Mouse (Mus musculus): ENCODE data around the gene Cd300lb.
"Not testable (repeated sequence)": the region's sequence is repeated elsewhere in the genome, so short reads cannot be mapped to it uniquely, and the experiment has no call there.

The Cd300lb gene

DNA sequence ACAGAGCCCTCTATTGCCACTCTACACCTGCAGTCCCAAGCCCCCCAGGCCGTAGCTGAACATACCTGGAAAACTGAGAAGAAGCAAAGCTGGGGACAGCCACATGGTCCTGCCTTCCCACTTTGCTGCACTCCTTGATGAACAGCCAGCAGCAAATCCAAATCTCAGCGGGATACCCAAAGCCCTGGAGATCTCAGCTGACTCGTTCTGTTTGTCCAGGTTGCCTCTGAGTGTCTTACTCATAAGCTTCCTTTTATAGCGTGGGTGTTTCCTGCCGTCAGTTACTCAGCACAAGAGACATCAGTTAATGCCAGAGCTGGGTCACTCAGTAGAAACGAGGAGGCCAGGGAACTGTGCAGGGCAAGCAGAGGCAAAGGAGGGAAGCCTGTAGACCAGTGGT, at the start of gene Cd300lb:
Gene Cd300lb, minus strand, starts transcription at position 243 of the 400 bp plus-strand sequence.
- DNase-seq (ENCODE audit: low read depth) = no peak

DNA sequence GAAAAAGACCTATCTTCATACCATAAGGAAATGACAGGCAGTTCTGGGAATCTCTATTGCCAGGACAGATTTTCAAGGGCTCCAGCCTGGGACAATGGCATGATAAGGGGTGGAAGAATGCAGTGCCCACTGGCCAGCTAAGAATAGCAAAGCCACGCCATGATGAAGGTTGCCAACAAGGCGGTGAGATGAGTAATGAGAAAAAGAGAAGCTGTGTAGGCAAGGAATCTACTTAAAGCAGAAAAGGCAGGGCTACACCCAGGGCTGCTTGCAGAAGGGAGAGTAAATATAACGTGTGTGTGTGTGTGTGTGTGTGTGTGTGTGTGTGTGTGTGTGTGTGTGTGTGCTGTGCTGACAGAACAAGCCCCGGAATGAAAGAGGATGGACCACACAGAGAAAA, 47.7 kb upstream of the Cd300lb start:
- DNase-seq (ENCODE audit: low read depth) = no peak

DNA sequence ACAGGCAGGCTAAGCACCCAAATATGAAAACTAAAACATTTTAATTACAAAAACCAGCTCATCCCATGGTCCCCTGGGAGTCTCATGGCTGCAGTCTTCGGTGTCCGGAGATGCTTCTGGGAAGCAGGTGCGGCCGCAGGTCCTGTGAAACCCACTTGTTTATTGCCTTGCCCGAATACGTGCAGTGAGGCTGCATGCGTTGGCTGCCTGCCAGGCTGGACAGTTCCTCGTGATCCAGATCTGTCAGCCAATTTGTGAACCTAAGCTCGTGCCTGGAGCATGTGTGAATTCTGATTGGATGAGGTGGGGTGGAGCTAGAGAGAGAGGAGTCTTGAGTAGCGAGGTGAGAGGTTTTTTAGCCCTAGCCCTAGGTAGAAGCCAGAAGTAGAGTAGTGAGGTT, 38.5 kb upstream of the Cd300lb start:
- no peak for DNase-seq (ENCODE audit: low read depth)

DNA sequence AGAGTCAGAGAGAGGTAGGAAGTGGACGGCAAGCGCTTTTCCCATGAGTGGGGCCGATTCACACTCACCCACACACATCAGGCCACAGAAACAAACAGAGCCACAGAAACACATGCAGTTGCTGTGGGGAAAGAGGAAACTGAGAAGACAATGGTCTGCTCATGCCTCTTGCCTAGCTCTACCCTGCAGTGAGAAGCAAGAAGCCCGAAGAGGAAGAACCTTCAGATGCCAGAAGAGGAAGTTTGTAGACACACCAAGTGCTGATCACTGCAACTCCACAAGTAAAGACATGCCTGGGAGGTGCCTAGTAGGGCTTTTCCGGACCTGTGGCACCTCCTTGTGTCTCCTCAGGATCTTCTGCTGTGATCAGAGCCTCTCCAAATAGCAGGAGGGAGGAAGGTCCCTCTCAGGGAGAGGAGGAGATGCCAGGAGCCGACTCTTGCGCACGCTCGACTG, 34.6 kb upstream of the Cd300lb start, which contains the start of gene Cd300c:
Gene Cd300c, minus strand, starts transcription at position 406 of the 456 bp plus-strand sequence.
- no peak for DNase-seq (ENCODE audit: low read depth)

DNA sequence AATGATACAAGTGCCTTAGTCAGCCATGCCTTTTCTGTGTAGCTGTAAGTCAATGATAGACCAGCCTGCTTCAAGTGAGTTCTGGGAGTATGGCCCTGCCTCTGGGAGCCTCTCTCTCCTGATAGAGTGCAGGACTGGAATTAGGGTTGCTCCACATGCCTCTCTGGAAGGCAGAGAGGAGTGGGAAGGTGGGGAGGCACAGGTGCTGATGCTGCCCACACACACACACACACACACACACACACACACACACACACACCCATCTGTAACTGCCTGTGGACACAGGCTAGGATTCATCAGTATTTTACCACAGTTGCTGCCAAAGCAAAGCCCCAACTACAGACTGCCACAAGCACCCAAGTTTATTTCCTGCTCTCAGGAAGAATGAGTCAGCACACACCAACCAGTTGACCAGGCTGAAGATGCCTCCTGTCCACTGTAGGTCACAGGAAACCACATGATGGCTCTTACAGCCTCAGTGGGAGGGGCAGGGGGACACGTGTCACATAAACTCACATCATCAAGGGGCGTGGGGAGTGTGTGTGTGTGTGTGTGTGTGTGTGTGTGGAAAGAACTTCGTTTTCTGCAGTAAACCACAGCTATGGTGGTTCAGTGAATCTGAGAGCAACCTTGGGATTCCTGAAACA, 31.1 kb upstream of the Cd300lb start:
- DNase-seq (ENCODE audit: low read depth) = peak; percentile 47

DNA sequence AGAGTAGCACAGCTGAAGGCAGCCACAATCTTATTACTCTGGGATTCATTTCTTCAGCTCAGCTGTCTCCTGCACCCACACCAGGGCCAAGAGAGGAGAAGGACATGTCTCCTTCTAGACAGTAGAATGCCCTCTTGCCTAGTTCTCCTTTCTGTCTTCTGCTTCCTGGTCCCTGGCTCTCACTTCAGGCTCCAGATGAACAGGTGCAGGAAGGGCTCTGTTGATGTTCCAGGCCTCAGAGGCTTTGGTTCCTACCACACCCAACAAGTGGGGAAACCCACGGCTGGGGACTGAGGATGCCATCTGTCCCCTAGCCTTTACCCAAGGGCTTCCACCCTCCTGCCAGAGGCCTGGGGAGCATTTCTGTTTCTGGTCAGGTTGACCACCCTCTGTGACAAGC, 26.2 kb upstream of the Cd300lb start:
- DNase-seq (ENCODE audit: low read depth) = no peak

DNA sequence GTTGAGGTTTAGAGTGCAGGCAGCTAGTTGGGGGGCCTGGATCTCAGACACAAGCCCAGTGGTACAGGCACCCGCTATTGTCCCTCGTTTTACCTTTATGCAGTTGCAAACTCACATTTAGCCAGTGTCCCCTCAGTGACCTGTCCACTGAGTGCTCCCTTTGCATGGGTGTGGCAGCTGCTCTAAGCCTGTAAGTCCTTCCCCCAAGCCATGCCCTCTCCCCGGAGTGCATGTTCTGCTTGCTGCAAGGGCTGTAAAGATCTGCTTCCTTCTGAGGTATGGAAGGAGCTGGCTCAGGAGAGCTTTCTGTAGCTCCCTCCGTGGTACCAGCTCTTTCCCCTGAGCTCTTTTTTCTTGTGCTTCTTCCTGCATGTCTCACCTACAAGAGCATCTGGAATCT, 595 bp downstream of the Cd300lb start:
- DNase-seq (ENCODE audit: low read depth) = no peak

DNA sequence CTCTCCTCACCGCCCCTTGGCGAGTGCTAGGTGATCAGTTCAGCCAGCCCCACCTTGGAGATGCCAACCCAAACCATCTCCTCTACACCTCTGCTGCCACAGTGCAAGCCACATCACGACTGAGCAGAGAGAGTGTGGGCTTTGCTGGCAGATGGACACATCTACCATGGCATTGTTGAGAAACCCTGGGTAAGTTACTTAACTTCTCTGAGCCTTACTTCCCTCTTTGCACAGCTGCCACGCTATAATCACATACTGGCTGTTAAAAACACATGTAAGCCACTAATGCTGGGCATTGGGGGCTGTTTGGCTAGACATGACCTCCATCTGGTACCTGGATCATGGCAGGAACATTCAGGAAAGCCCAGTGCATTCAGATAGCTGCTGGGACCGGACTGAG, 3.1 kb downstream of the Cd300lb start:
- no peak for DNase-seq (ENCODE audit: low read depth)

DNA sequence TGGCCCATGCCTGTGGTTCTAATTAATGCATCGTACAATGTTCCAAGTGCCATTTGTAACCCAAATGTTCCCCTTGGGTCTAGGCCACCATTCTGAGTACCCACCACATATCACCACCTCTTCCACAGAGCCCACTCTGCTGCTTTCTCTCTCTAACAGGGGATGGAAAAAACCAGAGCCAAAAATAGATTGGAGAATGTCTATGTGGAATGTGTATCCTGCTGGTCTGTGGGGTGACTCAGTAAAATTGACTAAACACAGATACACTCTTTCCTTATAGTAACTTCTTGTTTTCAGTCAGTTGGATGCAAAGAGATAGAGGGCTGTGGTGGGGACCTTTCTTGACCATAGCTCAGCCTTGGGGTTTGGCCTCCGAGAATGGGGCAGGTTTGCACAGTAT, 4.6 kb downstream of the Cd300lb start:
- no peak for DNase-seq (ENCODE audit: low read depth)

DNA sequence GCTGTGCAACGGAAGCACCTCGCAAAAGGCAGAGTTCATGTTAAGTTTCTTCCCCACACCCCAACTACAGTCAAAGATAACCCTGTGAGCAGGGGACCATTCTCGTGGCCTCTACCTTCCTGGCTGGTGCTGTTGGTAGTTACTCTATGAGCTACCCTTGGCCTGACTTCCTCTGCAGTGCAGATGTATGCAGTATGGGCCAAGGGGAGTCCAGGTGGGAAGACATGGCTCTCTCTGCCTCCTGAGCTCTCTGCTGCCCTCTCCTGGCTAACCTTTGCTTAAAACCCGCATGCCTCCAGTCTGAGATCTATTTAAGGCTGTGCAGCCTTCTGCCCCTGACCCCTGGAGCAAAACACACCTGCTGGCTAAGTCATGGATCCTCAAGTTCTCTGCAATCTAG, 10.2 kb downstream of the Cd300lb start:
- DNase-seq (ENCODE audit: low read depth) = no peak

DNA sequence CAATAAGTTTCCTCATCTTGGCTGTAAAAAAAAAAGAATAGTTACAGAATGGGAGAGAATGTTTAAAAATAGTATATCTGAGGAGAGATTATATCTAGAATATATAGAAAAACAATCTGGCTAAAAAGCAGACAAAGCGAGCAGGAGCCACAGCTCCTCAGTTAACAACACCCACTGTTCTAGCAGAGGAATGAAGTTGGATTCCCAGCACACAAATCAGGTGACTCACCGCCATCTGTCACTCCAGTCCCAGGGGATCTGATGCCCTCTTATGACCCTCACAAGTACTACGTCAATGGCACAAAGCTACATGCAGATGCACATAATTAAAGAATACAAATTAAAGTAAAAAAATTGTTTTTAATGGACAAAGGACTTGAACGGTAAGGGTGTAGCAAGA, 11.7 kb downstream of the Cd300lb start:
- no peak for DNase-seq (ENCODE audit: low read depth)

DNA sequence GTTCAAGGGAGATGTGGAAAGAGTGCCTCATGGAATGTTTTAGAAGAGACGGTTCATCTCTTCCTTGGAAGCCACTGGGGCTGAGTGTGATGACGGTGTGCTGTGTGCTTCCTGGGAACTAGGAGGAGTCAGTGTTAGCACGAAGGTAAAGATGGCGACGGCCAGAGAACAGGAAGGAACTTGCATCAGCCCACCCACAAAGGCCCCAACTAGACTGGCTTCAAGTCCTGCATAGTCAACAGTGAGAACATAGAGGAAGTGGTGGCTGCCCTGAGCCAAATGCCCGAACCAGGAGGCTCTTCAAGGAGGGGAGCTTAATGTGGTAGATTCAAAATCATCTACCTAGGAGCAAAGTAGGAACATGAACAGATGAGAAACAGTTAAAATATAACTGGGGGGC, 17.1 kb downstream of the Cd300lb start:
- no peak for DNase-seq (ENCODE audit: low read depth)

DNA sequence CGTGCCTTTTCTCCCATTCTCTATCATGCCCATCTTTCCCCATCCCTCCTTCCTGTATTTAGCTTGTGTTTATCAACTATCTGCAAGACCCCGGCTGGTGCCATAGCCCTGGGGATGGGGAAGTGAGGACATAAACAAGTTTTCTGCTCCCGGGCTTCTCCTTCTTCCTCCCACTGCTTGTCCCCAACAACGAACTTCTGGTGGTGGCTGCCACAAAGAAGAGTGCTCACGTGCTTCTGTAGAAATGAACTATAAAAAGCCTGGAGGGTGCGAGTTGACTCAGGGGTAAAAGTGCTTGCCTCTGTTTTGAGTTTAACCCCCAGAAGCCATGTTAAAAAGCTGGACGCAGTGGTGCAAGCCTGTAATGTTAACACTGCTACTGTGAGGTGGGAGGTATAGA, 19.2 kb downstream of the Cd300lb start:
- no peak for DNase-seq (ENCODE audit: low read depth)

DNA sequence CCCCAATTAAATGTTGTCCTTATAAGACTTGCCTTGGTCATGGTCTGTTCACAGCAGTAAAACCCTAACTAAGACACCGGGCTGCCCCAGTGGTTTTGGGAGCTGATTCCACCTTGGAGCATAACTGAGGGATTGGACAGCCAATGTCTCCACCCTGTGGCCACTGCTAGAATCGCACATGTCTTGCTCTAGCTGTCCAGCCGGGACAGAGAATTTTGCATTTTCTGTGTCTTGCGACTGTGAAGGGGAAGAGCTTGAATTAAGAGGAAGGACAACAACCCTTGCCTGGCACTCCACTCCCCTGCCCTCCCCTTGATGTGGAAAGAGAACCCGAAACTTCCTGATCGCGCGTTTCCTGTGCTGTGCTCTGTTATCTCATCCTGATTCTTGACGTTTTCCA, 21.3 kb downstream of the Cd300lb start:
- peak; percentile 71 for DNase-seq (ENCODE audit: low read depth)

DNA sequence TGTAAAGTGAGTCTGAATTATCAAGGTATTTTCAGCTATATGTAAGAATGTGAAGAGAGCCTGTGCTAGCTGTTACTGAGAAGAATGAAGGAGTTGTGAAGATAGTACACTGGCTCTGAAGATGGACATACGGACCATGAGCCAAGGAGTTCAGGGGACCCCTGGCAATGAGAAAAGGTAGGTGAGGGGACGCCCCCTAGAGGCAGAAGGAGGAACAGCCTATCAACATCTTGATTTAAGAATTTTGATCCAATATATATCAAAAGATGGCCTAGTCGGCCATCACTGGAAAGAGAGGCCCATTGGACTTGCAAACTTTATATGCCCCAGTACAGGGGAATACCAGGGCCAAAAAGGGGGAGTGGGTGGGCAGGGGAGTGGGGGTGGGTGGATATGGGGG, 24.6 kb downstream of the Cd300lb start:
- not testable (repeated sequence) for DNase-seq (ENCODE audit: low read depth)

DNA sequence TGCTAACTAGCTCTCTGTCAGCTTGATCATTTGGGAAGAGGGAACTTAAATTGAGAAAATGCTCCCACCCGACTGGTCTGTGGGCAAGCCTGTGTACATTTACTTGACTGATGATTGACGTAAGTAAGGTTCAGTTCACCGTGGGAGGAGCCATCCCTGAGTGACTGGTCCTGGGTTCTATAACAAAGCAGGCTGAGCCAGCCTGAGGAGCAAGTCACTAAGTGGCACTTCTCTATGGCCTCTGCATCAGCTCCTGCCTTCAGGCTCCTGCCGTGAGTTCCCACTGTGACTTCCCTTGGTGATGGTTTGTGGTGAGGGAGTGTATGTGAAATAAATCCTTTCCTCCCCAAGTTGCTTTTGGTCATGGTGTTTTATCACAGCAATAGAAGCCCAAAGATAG, 26.1 kb downstream of the Cd300lb start:
- no peak for DNase-seq (ENCODE audit: low read depth)

DNA sequence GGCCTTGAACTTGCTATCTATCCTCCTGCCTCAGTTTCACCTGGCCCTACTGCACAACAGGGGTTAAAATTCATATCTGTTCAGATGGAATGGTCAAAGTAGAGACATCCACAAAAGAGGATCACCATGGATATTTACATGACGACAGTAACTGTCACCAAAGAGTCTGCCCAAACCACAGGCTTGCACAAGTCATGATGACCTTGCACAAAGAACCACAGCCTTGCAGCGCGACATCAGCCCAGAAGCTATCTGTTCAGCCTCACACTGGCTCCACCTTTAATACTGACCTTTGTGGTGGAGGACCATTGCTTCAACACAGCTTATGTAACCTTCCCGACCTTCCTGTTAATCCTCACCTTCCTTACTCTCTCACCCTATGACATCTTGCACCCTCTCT, 26.6 kb downstream of the Cd300lb start:
- peak; percentile 73 for DNase-seq (ENCODE audit: low read depth)

DNA sequence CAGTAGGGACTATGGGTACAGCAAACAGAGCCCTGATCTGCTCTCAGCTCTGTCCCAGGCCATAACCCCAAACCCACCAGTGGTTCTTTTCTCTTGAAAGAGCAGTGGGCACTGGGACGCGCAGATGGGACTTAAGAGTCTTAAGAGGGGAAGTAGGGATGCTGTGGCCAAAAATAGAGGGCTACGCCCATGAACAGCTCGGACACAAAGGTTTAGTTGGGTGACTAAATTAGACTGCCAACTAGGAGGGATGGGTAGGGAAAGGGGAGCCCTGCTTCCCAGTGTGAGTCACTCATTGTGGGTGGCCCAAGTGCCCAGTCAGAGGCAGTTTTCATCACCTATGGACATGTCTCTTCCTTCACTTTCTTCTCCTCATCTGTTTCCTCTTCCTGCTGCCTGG, 31.0 kb downstream of the Cd300lb start:
- DNase-seq (ENCODE audit: low read depth) = no peak

DNA sequence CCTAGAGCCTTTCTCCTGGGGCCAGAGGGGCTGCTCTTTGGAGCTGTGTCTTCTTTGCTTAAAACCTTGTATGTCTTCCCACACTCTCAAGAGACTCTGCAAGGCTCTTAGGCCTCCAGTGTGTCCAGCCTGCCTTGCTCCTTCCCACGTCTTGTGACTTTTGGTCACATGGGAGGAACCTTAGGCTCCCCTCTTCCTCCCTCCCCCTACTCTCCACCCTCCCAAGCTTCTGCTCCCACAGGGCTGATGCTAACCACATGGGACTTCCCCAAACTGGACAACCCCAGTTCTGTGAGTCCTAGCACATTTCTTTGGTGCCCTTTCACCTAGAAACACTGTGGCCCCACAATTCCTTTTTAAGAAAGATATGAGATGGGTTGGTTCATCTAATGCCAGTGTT, 36.2 kb downstream of the Cd300lb start:
- no peak for DNase-seq (ENCODE audit: low read depth)

DNA sequence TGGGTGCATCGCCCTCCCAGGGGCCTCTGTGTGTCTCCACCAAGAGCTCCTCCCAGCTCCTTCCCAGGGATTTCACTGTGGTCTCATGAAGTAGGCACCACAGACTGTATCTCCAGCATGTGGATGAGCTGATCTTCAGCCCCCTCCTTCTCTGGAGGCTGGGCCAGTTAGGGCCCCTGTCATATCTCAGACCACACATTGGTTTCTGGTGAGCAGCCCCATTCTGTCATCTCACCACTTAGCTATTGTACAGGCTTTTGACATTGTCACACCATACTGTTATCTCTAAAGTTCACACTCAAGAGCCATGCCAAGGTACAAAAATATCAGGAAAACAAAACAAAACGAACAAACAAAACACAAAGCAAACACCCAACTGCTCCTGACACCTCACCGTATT, 38.1 kb downstream of the Cd300lb start:
- no peak for DNase-seq (ENCODE audit: low read depth)

DNA sequence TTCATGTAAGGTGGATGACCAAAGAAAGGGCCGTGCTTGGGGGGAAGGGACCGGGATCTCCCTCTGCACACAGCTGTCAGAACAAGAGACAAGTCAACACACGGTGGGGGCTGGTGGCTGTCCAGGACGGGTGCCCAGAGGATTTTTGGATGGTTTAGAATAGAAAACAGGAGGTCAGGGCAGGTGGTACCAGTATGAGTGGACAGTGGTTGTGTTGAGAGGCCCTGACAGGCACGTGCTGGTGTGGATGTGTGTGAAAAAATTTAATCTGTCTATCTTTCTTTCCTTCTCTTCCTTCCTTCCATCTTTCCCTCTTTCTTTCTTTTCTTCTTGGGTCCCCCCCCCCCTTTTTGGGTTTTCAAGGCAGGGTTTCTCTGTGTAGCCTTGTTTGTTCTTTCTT, 43.6 kb downstream of the Cd300lb start:
- no peak for DNase-seq (ENCODE audit: low read depth)

DNA sequence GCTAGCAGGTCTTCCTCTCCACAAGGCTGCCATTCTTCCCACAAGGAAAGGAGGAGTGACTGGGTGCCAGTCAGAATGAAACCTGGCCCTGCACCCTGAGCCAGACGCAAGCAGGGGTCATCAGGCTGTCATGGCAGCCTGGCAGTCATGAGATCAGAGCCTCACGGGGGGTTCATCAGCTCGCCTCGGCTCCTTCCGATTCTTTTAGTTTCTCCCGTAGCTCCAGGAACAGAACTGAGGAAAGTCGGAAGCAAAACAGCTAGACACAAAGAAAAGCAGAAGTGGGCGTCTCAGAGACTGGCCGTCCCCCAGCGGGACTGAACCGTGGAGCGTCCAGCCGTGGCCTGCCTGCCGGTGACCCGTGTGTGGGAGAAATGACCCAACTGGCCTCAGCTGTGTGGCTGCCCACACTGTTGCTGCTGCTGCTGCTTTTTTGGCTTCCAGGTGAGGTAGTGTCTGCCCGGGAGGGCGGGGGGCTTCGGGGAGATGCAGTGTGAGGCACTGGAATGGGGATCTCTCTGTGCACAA, 44.1 kb downstream of the Cd300lb start, which contains the start of gene Cd300a:
Gene Cd300a, plus strand, starts transcription at position 51 of the 528 bp plus-strand sequence.
- no peak for DNase-seq (ENCODE audit: low read depth)

DNA sequence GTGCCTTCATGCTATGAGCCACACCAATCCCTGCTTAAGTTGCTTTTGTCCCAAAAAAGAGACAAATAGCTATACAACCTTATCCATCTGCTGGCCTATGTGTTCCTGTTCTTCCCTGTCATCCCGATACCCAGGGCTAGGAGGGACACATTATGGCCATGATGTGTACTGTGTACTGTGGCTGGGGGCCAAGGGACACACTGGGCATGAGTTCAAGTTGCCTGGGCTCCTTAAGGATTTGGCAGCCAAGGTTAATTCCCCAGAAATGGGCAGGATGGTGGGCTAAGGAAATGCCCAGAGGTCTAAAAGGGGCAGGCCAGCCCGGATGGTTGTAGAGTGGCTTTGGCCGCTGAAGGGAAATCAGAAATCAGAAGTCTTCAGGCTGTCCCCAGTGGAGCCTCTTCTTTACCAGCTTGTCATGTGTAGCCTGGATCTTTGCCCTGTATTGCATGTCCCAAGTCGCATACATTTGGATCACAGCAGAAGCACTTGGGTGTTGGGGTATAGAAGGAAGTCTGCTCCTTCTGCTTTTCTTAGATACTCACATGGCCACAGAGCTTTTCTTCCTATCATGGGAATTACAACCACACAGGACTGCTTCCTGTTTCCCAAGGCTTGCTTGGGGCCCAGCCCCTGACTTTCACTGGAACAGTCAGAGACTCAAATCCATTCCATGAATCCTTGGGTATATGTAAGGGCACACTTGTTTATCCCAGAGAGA, 49.6 kb downstream of the Cd300lb start:
- no peak for DNase-seq (ENCODE audit: low read depth)

All from c-Kit-positive CD71-negative TER-119-negative erythroid progenitor cells, embryonic 14.5 days (primary cell).